Mouse (Mus musculus): Measurements from ENCODE around the gene Rap1gap. TPM values are rescaled to one million over a fixed set of nuclear protein-coding genes. Genes with fewer than 3 reads are reported as not detected.

The Rap1gap gene
- polyA plus RNA-seq, 1 experiment = 1.3 TPM

- Histone ChIP-seq H3K79me2 (ENCODE audit: control insufficient read depth, insufficient read depth) (no peaks in the 10 kb centered on the region), H3ac (ENCODE audit: control insufficient read depth, insufficient read length) (no peak overlapping the region), H3K4me3 (no peak overlapping the region), H3K27me3 (ENCODE audit: control insufficient read depth, insufficient read depth, insufficient read length) (peaks cover 43% of the 10 kb centered on the region), H3K4me2 (ENCODE audit: low read depth) (no peak overlapping the region), H3K36me3 (ENCODE audit: control insufficient read depth, insufficient read depth) (no peaks in the 10 kb centered on the region)
- no peak for TF ChIP-seq SRF (IDR thresholded peaks at IDR 0.05; ENCODE audit: control insufficient read depth, insufficient read length, low read depth)
- TF ChIP-seq POLR2A (IDR thresholded peaks at IDR 0.05; ENCODE audit: insufficient read length, low read depth) = no peak
- no peak for TF ChIP-seq MYOG (IDR thresholded peaks at IDR 0.05; ENCODE audit: control insufficient read depth in 1 of 3, insufficient read depth in 1 of 3, insufficient read length in 2 of 3, low read depth in 2 of 3)
- no peak for TF ChIP-seq TCF3 (IDR thresholded peaks at IDR 0.05; ENCODE audit: insufficient read length, low read depth)
- no peak for TF ChIP-seq MAX (IDR thresholded peaks at IDR 0.05; ENCODE audit: low read depth)
- no peak for TF ChIP-seq E2F4 (IDR thresholded peaks at IDR 0.05; ENCODE audit: insufficient read depth)
- TF ChIP-seq USF1 (IDR thresholded peaks at IDR 0.05; ENCODE audit: low read depth) = no peak
- no peak for TF ChIP-seq POLR2AphosphoS2 (IDR thresholded peaks at IDR 0.05; ENCODE audit: insufficient read length, low read depth)
- TF ChIP-seq MYOD1 (IDR thresholded peaks at IDR 0.05; ENCODE audit: control insufficient read depth in 1 of 3, insufficient read length in 2 of 3, low read depth in 2 of 3) = no peak
- no peak for TF ChIP-seq REST (IDR thresholded peaks at IDR 0.05; ENCODE audit: insufficient read depth, insufficient read length)
- TF ChIP-seq TCF12 (IDR thresholded peaks at IDR 0.05; ENCODE audit: insufficient read depth, poor library complexity, severe bottlenecking) = no peak
- no peak for TF ChIP-seq CEBPB (IDR thresholded peaks at IDR 0.05; ENCODE audit: insufficient read depth, poor library complexity, severe bottlenecking)
Measured at GRCm38 (mm10) chr4:137677906-137678305, 13.4 kb downstream of the Rap1gap start.

- H3ac ChIP-seq (ENCODE audit: control insufficient read depth, insufficient read length) = no peak overlapping the region
- H3K27me3 ChIP-seq (ENCODE audit: control insufficient read depth, insufficient read depth, insufficient read length) = peaks cover 43% of the 10 kb centered on the region
- H3K36me3 ChIP-seq (ENCODE audit: control insufficient read depth, insufficient read depth) = no peaks in the 10 kb centered on the region
- no peak overlapping the region for H3K4me2 ChIP-seq (ENCODE audit: low read depth)
- no peak for TF ChIP-seq USF1 (IDR thresholded peaks at IDR 0.05; ENCODE audit: low read depth)
- TF ChIP-seq MYOD1 (IDR thresholded peaks at IDR 0.05; ENCODE audit: control insufficient read depth in 1 of 3, insufficient read length in 2 of 3, low read depth in 2 of 3) = no peak
- TF ChIP-seq MYOG (IDR thresholded peaks at IDR 0.05; ENCODE audit: control insufficient read depth in 1 of 3, insufficient read depth in 1 of 3, insufficient read length in 2 of 3, low read depth in 2 of 3) = no peak
- no peak for TF ChIP-seq REST (IDR thresholded peaks at IDR 0.05; ENCODE audit: insufficient read depth, insufficient read length)
- no peak for TF ChIP-seq E2F4 (IDR thresholded peaks at IDR 0.05; ENCODE audit: insufficient read depth)
- no peak for TF ChIP-seq CEBPB (IDR thresholded peaks at IDR 0.05; ENCODE audit: insufficient read depth, poor library complexity, severe bottlenecking)
- no peak for TF ChIP-seq POLR2AphosphoS2 (IDR thresholded peaks at IDR 0.05; ENCODE audit: insufficient read length, low read depth)
- TF ChIP-seq SRF (IDR thresholded peaks at IDR 0.05; ENCODE audit: control insufficient read depth, insufficient read length, low read depth) = no peak
- TF ChIP-seq TCF3 (IDR thresholded peaks at IDR 0.05; ENCODE audit: insufficient read length, low read depth) = no peak
- no peak for TF ChIP-seq TCF12 (IDR thresholded peaks at IDR 0.05; ENCODE audit: insufficient read depth, poor library complexity, severe bottlenecking)
- no peak for TF ChIP-seq POLR2A (IDR thresholded peaks at IDR 0.05; ENCODE audit: insufficient read length, low read depth)
- no peak for TF ChIP-seq MAX (IDR thresholded peaks at IDR 0.05; ENCODE audit: low read depth)
- H3K4me3 ChIP-seq = no peak overlapping the region
- H3K79me2 ChIP-seq (ENCODE audit: control insufficient read depth, insufficient read depth) = no peaks in the 10 kb centered on the region
Measured at GRCm38 (mm10) chr4:137678568-137678967, 14.0 kb downstream of the Rap1gap start.

GRCm38 (mm10) chr4:137679979-137680550 lies 15.5 kb downstream of the Rap1gap start:
- Histone ChIP-seq H3K4me2 (ENCODE audit: low read depth) (no peak overlapping the region), H3K27me3 (ENCODE audit: control insufficient read depth, insufficient read depth, insufficient read length) (peaks cover 46% of the 10 kb centered on the region), H3K4me3 (no peak overlapping the region), H3ac (ENCODE audit: control insufficient read depth, insufficient read length) (no peak overlapping the region), H3K36me3 (ENCODE audit: control insufficient read depth, insufficient read depth) (no peaks in the 10 kb centered on the region), H3K79me2 (ENCODE audit: control insufficient read depth, insufficient read depth) (no peaks in the 10 kb centered on the region)
- no peak for TF ChIP-seq USF1 (IDR thresholded peaks at IDR 0.05; ENCODE audit: low read depth)
- TF ChIP-seq SRF (IDR thresholded peaks at IDR 0.05; ENCODE audit: control insufficient read depth, insufficient read length, low read depth) = no peak
- TF ChIP-seq E2F4 (IDR thresholded peaks at IDR 0.05; ENCODE audit: insufficient read depth) = no peak
- TF ChIP-seq MYOD1 (IDR thresholded peaks at IDR 0.05; ENCODE audit: control insufficient read depth in 1 of 3, insufficient read length in 2 of 3, low read depth in 2 of 3) = no peak
- no peak for TF ChIP-seq MAX (IDR thresholded peaks at IDR 0.05; ENCODE audit: low read depth)
- TF ChIP-seq TCF12 (IDR thresholded peaks at IDR 0.05; ENCODE audit: insufficient read depth, poor library complexity, severe bottlenecking) = no peak
- no peak for TF ChIP-seq POLR2A (IDR thresholded peaks at IDR 0.05; ENCODE audit: insufficient read length, low read depth)
- no peak for TF ChIP-seq TCF3 (IDR thresholded peaks at IDR 0.05; ENCODE audit: insufficient read length, low read depth)
- no peak for TF ChIP-seq REST (IDR thresholded peaks at IDR 0.05; ENCODE audit: insufficient read depth, insufficient read length)

- Histone ChIP-seq H3ac (ENCODE audit: control insufficient read depth, insufficient read length) (no peak overlapping the region), H3K27me3 (ENCODE audit: control insufficient read depth, insufficient read depth, insufficient read length) (peaks cover 52% of the 10 kb centered on the region), H3K36me3 (ENCODE audit: control insufficient read depth, insufficient read depth) (no peaks in the 10 kb centered on the region), H3K4me3 (no peak overlapping the region), H3K79me2 (ENCODE audit: control insufficient read depth, insufficient read depth) (no peaks in the 10 kb centered on the region), H3K4me2 (ENCODE audit: low read depth) (no peak overlapping the region)
- TF ChIP-seq TCF3 (IDR thresholded peaks at IDR 0.05; ENCODE audit: insufficient read length, low read depth) (no peak), POLR2A (IDR thresholded peaks at IDR 0.05; ENCODE audit: insufficient read length, low read depth) (no peak)
Measured at GRCm38 (mm10) chr4:137680721-137681120, 16.2 kb downstream of the Rap1gap start.

- Histone ChIP-seq H3K4me3 (no peak overlapping the region), H3K36me3 (ENCODE audit: control insufficient read depth, insufficient read depth) (no peaks in the 10 kb centered on the region), H3K4me2 (ENCODE audit: low read depth) (no peak overlapping the region), H3K79me2 (ENCODE audit: control insufficient read depth, insufficient read depth) (no peaks in the 10 kb centered on the region), H3ac (ENCODE audit: control insufficient read depth, insufficient read length) (no peak overlapping the region), H3K27me3 (ENCODE audit: control insufficient read depth, insufficient read depth, insufficient read length) (peaks cover 60% of the 10 kb centered on the region)
- TF ChIP-seq MYOG (IDR thresholded peaks at IDR 0.05; ENCODE audit: control insufficient read depth in 1 of 3, insufficient read depth in 1 of 3, insufficient read length in 2 of 3, low read depth in 2 of 3) = no peak
- TF ChIP-seq MYOD1 (IDR thresholded peaks at IDR 0.05; ENCODE audit: control insufficient read depth in 1 of 3, insufficient read length in 2 of 3, low read depth in 2 of 3) = no peak
- TF ChIP-seq USF1 (IDR thresholded peaks at IDR 0.05; ENCODE audit: low read depth) = no peak
- no peak for TF ChIP-seq POLR2AphosphoS2 (IDR thresholded peaks at IDR 0.05; ENCODE audit: insufficient read length, low read depth)
- TF ChIP-seq SRF (IDR thresholded peaks at IDR 0.05; ENCODE audit: control insufficient read depth, insufficient read length, low read depth) = no peak
- TF ChIP-seq E2F4 (IDR thresholded peaks at IDR 0.05; ENCODE audit: insufficient read depth) = no peak
- TF ChIP-seq REST (IDR thresholded peaks at IDR 0.05; ENCODE audit: insufficient read depth, insufficient read length) = no peak
- TF ChIP-seq POLR2A (IDR thresholded peaks at IDR 0.05; ENCODE audit: insufficient read length, low read depth) = no peak
- no peak for TF ChIP-seq MAX (IDR thresholded peaks at IDR 0.05; ENCODE audit: low read depth)
Measured at GRCm38 (mm10) chr4:137681408-137682104, 17.0 kb downstream of the Rap1gap start.
